Mouse (Mus musculus) neutrophil, adult 5-6 weeks (primary cell): ENCODE data around the gene Tnfsf4. TPM values are rescaled to one million over a fixed set of nuclear protein-coding genes. Genes with fewer than 3 reads are reported as not detected.

Source experiments
- ATAC-seq: fragments of 151-379, 151-347 bp; 2 replicates; pipeline ENCODE4 v1.8.0; 2017; ENCODE audit warnings: mild to moderate bottlenecking, moderate TSS enrichment; ENCODE audit not compliant: insufficient number of reproducible peaks, poor library complexity, low FRiP score, severe bottlenecking; ENCODE audit errors: extremely low read depth
- total RNA-seq: library from RNA; stranded (forward); fragments of 200-1000 nt; gene quantifications from 2 replicates; pipeline ENCODE4 v1.2.3, GENCODE M21; 2017

Gene Tnfsf4
- not detected in 2 replicates for total RNA-seq

- no peak for ATAC-seq
Measured at GRCm38 (mm10) chr1:161394931-161395459, at the start of gene Tnfsf4. Gene Tnfsf4 (plus strand): TSS chr1:161395409.

DNA sequence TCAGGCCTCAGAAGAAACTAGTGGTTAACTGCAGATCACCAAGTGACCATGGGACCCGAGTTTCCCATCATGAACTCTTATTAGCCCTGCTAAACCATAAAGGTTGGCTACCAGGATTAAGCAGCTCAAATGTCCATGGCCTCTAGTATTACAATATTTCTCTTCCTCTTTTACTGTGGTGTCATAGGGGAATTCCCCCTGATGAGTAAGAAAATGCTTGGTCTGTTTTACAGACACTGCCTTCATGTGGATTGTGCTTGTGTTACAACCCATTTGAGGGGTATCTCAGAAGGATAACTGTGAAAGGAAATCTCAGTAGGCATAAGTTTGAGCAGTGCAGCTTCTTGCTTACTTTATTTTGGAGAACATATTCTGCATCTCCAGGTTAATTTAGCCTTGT lies 44.2 kb upstream of the Tnfsf4 start:
- ATAC-seq, result peak; percentile 39; the same call in 1 of the 2 replicates

- no peak for ATAC-seq
Measured at GRCm38 (mm10) chr1:161365006-161365405, 30.2 kb upstream of the Tnfsf4 start.

DNA sequence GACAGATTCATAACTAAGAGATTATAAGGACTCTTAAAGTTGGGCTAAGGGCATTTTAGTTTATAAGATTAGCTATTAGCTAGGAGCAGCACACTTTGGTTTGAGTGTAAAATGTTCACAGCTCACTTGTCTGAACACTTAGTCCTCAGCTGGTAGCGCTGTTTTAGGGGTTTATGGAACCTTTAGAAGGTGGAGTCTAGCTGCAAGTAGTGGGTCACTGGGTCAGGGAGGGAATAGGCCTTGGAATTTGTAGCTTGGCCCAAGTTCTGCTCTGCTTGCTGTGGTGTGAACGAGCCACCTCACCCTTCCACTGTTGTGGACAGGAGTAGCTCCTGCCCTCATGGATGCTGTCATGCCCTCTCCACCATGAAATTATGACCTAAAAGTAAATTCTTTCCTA lies 23.3 kb upstream of the Tnfsf4 start:
- no peak for ATAC-seq

- no peak for ATAC-seq
Measured at GRCm38 (mm10) chr1:161375866-161376265, 19.3 kb upstream of the Tnfsf4 start.

GRCm38 (mm10) chr1:161378571-161378970 lies 16.6 kb upstream of the Tnfsf4 start:
- ATAC-seq, result no peak

DNA sequence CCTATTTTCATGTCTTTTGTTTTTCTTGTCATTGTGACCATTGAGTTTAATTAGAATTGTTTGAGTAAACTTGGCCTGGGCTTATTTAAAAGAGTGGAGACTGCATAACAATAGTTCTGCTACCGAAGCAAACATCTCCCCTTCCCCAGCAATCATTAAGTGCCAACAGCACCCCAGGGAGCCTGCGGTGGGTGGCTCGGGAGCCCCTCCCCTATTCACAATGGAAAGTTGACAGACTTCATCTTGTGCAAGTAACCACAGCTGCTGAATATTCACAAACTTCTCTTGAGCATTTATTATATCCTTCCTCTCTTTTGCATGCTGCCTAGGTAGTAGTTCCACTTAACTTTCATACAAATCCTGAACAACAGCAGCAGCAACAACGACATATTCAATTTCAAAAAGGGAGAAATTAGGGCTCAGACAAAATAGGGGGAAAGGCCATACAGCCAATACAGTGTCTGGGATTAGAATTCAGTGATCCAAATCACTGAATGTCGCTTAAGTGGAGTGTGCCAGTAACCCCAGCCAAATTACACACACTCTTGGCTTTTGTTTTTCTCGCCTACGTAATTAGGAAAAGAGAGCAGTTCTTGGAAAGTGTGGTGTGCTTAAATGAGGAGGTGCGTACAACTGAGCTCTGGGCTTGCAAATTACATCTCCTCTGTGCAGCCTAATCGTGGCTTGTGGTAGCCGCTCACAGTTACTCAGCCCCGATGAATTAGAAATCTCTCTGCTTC lies 15.4 kb upstream of the Tnfsf4 start:
- no peak for ATAC-seq

DNA sequence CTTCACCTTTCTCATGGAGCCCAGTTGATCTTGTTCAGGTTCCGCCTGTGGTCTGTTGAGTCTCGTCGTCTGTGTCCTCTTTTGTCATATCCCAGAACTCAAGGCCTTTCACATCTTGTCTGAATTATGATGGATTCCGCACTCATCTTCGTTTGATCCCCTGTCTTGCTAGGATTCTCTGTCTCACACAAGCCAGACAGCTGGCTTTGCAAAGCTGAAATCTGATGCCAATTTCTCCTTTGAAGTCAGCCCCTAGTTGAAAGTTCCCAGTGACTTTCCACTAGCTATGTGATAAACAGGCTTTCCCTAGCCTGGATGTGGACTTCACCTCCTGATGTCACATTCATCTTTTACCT lies 14.8 kb upstream of the Tnfsf4 start:
- no peak for ATAC-seq

- ATAC-seq, result no peak
Measured at GRCm38 (mm10) chr1:161390066-161390465, 5.1 kb upstream of the Tnfsf4 start.

DNA sequence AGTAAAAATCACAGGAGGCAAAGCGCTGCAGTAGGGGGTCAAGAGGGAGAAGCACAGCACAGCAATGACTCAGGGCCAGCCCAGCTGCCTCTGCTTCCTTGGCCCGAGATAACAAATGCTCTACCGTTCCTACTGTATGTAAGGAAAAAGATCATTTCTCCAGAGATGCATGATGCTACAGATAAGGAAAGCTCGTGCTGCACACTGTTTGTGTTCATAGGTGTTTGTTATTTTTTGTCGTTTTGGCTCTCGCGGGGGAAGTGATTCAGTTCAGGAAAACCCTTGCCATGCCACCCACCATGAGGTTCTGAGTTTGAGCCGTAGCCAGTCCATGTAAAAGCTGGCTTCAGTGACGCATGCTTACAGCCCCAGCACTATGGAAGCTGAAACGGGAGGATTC lies 2.3 kb upstream of the Tnfsf4 start:
- ATAC-seq, result no peak

- ATAC-seq, result peak; percentile 10; the same call in 1 of the 2 replicates
Measured at GRCm38 (mm10) chr1:161395610-161396009, 401 bp downstream of the Tnfsf4 start.

GRCm38 (mm10) chr1:161396351-161396750 lies 1.1 kb downstream of the Tnfsf4 start:
- no peak for ATAC-seq

GRCm38 (mm10) chr1:161400126-161400525 lies 4.9 kb downstream of the Tnfsf4 start:
- peak; percentile 62; the same call in 1 of the 2 replicates for ATAC-seq

- ATAC-seq, result no peak
Measured at GRCm38 (mm10) chr1:161403061-161403460, 7.9 kb downstream of the Tnfsf4 start.

GRCm38 (mm10) chr1:161406480-161406879 lies 11.3 kb downstream of the Tnfsf4 start:
- ATAC-seq, result no peak

- ATAC-seq, result no peak
Measured at GRCm38 (mm10) chr1:161419926-161420325, 24.7 kb downstream of the Tnfsf4 start.

DNA sequence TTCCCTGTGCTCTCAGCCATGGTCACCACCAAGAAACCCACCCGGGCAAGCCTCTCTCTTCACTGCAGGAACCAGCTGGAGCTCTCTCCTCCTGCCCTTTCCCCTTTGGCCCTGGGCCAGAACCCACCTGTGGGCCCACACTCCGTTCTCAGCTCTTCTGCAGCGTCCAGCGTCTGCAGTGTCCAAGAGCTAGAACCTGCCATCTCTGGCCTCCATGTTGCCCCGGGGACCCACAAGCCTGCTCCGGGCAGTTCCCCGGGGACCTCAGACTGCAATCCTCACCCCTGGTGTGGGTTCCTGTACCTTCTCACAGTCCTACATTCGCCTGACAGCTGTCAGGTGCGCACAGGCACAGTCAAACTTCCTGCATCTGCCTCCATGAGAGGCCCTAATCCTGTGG lies 25.4 kb downstream of the Tnfsf4 start:
- ATAC-seq, result no peak

GRCm38 (mm10) chr1:161426277-161427056 lies 31.3 kb downstream of the Tnfsf4 start:
- ATAC-seq, result no peak

DNA sequence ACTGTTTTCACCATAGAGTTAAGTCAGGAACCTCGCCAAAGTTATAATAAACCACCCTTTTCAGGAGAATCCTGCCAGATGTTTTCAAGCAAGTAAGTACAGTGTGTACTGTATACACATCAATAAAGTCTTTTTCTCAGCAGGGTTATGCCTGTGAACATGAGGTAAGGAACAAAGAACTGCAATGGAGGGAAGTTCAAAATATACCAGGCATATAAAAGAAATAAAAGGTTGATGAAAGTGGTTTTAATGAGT lies 31.8 kb downstream of the Tnfsf4 start:
- ATAC-seq, result no peak

GRCm38 (mm10) chr1:161435781-161436180 lies 40.6 kb downstream of the Tnfsf4 start:
- no peak for ATAC-seq
